In the genomic region with DNA sequence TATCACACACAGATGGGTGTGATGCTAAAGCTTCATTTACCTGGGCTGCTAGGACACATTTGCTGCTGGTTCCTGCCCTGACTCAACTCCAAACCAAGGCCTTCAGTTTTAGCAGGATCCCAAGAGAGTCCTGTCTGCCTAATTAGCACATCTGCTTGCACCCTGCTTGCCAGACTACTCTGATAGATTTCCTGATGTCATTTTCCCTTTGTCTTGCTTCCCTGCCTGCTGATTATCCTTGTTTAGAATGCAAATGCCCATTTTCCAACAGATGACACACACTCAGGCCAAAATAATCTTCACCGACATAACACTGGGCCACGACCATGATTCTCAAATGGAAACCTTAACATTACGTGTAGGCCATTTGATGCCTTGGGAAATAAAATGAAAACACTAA, we compare ENCODE assay signal across 18 mouse cellular contexts. TPM values are rescaled to one million over a fixed set of nuclear protein-coding genes. Genes with fewer than 3 reads are reported as not detected.
DNase-seq lines count a peak whose midpoint lies in the region; ATAC-seq and TF ChIP-seq lines count a peak whose summit lies in the region.
"Had no signal": no experiment of that assay in that cellular context is flagged by ENCODE, and none has a peak within 500 bp of the region (broad histone marks: within the 10 kb centered on the region; RNA-seq: fewer than 3 reads in every experiment).

No protein-coding gene starts in this region.

- H3K27ac ChIP-seq in heart, embryonic 13.5 days (replicated peaks): 0 out of 2 replicates have a peak overlapping the region, but pooled peaks have one; percentile 28
- no peak overlapping the region for H3K27ac ChIP-seq in heart, embryonic 11.5 days (ENCODE audit: low read depth, low read length)
- H3K27ac ChIP-seq in MEL (ENCODE audit: control insufficient read depth, low read depth, low read length): peak overlapping the region; percentile 5
- H3K27ac ChIP-seq in forebrain, embryonic 15.5 days (replicated peaks): peak overlapping the region; percentile 66
- no peak overlapping the region for H3K27ac ChIP-seq in midbrain, postnatal 0 days (ENCODE audit: low read depth, low read length)
- no peak overlapping the region for H3K27ac ChIP-seq in kidney, embryonic 14.5 days (ENCODE audit: low read depth, low read length)
- H3K27ac ChIP-seq: heart, embryonic 10.5 days; kidney, embryonic 15.5 days; layer of hippocampus, adult 2 months; stomach, embryonic 15.5 days had no signal

- no peak overlapping the region for H3K4me3 ChIP-seq in heart, embryonic 13.5 days
- H3K4me3 ChIP-seq in heart, embryonic 11.5 days (ENCODE audit: low read depth, low read length): no peak overlapping the region
- no peak overlapping the region for H3K4me3 ChIP-seq in MEL (ENCODE audit: control insufficient read depth in 1 of 2, insufficient read depth in 1 of 2, low read depth in 2 of 2, low read length in 2 of 2)
- H3K4me3 ChIP-seq in forebrain, embryonic 15.5 days: no peak overlapping the region
- no peak overlapping the region for H3K4me3 ChIP-seq in midbrain, postnatal 0 days (ENCODE audit: low read depth, low read length)
- H3K4me3 ChIP-seq in kidney, embryonic 14.5 days (ENCODE audit: low read length): no peak overlapping the region
- H3K4me3 ChIP-seq: heart, embryonic 10.5 days; kidney, embryonic 15.5 days; layer of hippocampus, adult 2 months; stomach, embryonic 15.5 days had no signal

- TF ChIP-seq CTCF in MEL (IDR thresholded peaks at IDR 0.05 in 2 of 3, conservative IDR thresholded peaks at IDR 0.05 in 1 of 3; ENCODE audit: control insufficient read depth in 1 of 3, insufficient read depth in 1 of 3, low read depth in 2 of 3, low read length in 3 of 3, poor library complexity in 1 of 3, severe bottlenecking in 1 of 3): no peak
- no peak for TF ChIP-seq CTCF in midbrain, postnatal 0 days (IDR thresholded peaks at IDR 0.05)

- no peaks in the 10 kb centered on the region for H3K27me3 ChIP-seq in heart, embryonic 13.5 days (replicated peaks)
- H3K27me3 ChIP-seq in heart, embryonic 11.5 days (ENCODE audit: control insufficient read depth, insufficient read depth, low read length): no peaks in the 10 kb centered on the region
- H3K27me3 ChIP-seq in MEL (ENCODE audit: control insufficient read depth in 1 of 2, insufficient read depth in 2 of 2, low read length in 2 of 2): peaks cover 0 to 1% of the 10 kb centered on the region in 2 experiments; a peak in 2 of 4 replicates
- H3K27me3 ChIP-seq in forebrain, embryonic 15.5 days: no peaks in the 10 kb centered on the region
- no peaks in the 10 kb centered on the region for H3K27me3 ChIP-seq in midbrain, postnatal 0 days (ENCODE audit: insufficient read depth, low read length)
- H3K27me3 ChIP-seq in kidney, embryonic 14.5 days (ENCODE audit: control insufficient read depth, insufficient read depth, low read length): no peaks in the 10 kb centered on the region
- H3K27me3 ChIP-seq: kidney, embryonic 15.5 days; stomach, embryonic 15.5 days had no signal

- 68% methylated on average over 3 of the region's 3 CpGs for WGBS in heart, embryonic 13.5 days
- 58% methylated on average over 3 of the region's 3 CpGs for WGBS in heart, embryonic 11.5 days (ENCODE audit: insufficient replicate concordance)
- 16% methylated on average over 3 of the region's 3 CpGs for WGBS in forebrain, embryonic 15.5 days
- WGBS in midbrain, postnatal 0 days: 63% methylated on average over 3 of the region's 3 CpGs
- whole genome bisulfite sequencing in kidney, embryonic 14.5 days: 83% methylated on average over 3 of the region's 3 CpGs

- no peak for TF ChIP-seq POLR2A in MEL (IDR thresholded peaks at IDR 0.05; ENCODE audit: control insufficient read depth in 1 of 2, insufficient read depth in 1 of 2, low read depth in 1 of 2, low read length in 2 of 2, poor library complexity in 1 of 2)

- no peak for ATAC-seq in heart, embryonic 13.5 days (ENCODE audit: extremely low read depth, insufficient number of reproducible peaks, low FRiP score, low TSS enrichment)
- no peak for ATAC-seq in heart, embryonic 11.5 days (replicated peaks; ENCODE audit: insufficient number of reproducible peaks, low FRiP score, low TSS enrichment)
- peak; percentile 64 for ATAC-seq in forebrain, embryonic 15.5 days (replicated peaks)
- no peak for ATAC-seq in midbrain, postnatal 0 days (ENCODE audit: low FRiP score)
- no peak for ATAC-seq in kidney, embryonic 14.5 days (ENCODE audit: low FRiP score, low TSS enrichment)

- H3K4me1 ChIP-seq in heart, embryonic 13.5 days: 0 out of 2 replicates have a peak, but pooled peaks cover 9% of the 10 kb centered on the region
- H3K4me1 ChIP-seq in heart, embryonic 11.5 days (ENCODE audit: control insufficient read depth, insufficient read depth, low read length): no peaks in the 10 kb centered on the region
- H3K4me1 ChIP-seq in MEL (ENCODE audit: control insufficient read depth in 1 of 2, insufficient read depth in 2 of 2, low read length in 2 of 2): peaks cover 3 to 26% of the 10 kb centered on the region in 2 experiments
- peaks cover 18% of the 10 kb centered on the region for H3K4me1 ChIP-seq in forebrain, embryonic 15.5 days
- H3K4me1 ChIP-seq in midbrain, postnatal 0 days (ENCODE audit: insufficient read depth, low read length): no peaks in the 10 kb centered on the region
- H3K4me1 ChIP-seq in kidney, embryonic 14.5 days (ENCODE audit: control insufficient read depth, insufficient read depth, low read length): no peaks in the 10 kb centered on the region
- H3K4me1 ChIP-seq: heart, embryonic 10.5 days; stomach, embryonic 15.5 days had no signal

- no peak for TF ChIP-seq RAD21 in MEL (IDR thresholded peaks at IDR 0.05; ENCODE audit: low read depth, low read length)

- no peaks in the 10 kb centered on the region for H3K9me3 ChIP-seq in heart, embryonic 13.5 days
- no peaks in the 10 kb centered on the region for H3K9me3 ChIP-seq in heart, embryonic 11.5 days (replicated peaks; ENCODE audit: control insufficient read depth, low read length)
- no peaks in the 10 kb centered on the region for H3K9me3 ChIP-seq in MEL (replicated peaks; ENCODE audit: insufficient read depth, low read length)
- H3K9me3 ChIP-seq in forebrain, embryonic 15.5 days: no peaks in the 10 kb centered on the region
- no peaks in the 10 kb centered on the region for H3K9me3 ChIP-seq in midbrain, postnatal 0 days (ENCODE audit: low read length)
- no peaks in the 10 kb centered on the region for H3K9me3 ChIP-seq in kidney, embryonic 14.5 days (ENCODE audit: control insufficient read depth, low read length)
- H3K9me3 ChIP-seq: heart, embryonic 10.5 days; kidney, embryonic 15.5 days; stomach, embryonic 15.5 days had no signal

- no peak for DNase-seq in MEL (ENCODE audit: low read depth, low spot score)
- peak; percentile 47 for DNase-seq in midbrain, postnatal 0 days (ENCODE audit: low spot score)
- DNase-seq in testis, postnatal 14 days (ENCODE audit: low spot score): no peak
- DNase-seq in urinary bladder, postnatal 36 days (ENCODE audit: low spot score in 2 of 2): no peak
- DNase-seq: adrenal gland, postnatal 10 days; cerebellum, postnatal 14 days; gastrocnemius, postnatal 10 days; lung, postnatal 14 days; right cerebral cortex, postnatal 4 days; thymus, postnatal 14 days had no signal

- no peak for TF ChIP-seq EP300 in MEL (IDR thresholded peaks at IDR 0.05; ENCODE audit: low read depth in 1 of 2, low read length in 2 of 2)

- H3K4me2 ChIP-seq in heart, embryonic 13.5 days: no peak overlapping the region
- no peak overlapping the region for H3K4me2 ChIP-seq in heart, embryonic 11.5 days
- H3K4me2 ChIP-seq in forebrain, embryonic 15.5 days (replicated peaks): no peak overlapping the region
- H3K4me2 ChIP-seq in midbrain, postnatal 0 days (ENCODE audit: low read depth, low read length, poor library complexity, severe bottlenecking): no peak overlapping the region
- H3K4me2 ChIP-seq in kidney, embryonic 14.5 days (replicated peaks; ENCODE audit: low read depth, low read length): no peak overlapping the region
- H3K4me2 ChIP-seq: kidney, embryonic 15.5 days; stomach, embryonic 15.5 days had no signal

- H3K9ac ChIP-seq in heart, embryonic 13.5 days: no peak overlapping the region
- H3K9ac ChIP-seq in heart, embryonic 11.5 days (ENCODE audit: low read depth, low read length): no peak overlapping the region
- H3K9ac ChIP-seq in MEL (ENCODE audit: control insufficient read depth, low read depth, low read length, poor library complexity, severe bottlenecking): no peak overlapping the region
- no peak overlapping the region for H3K9ac ChIP-seq in forebrain, embryonic 15.5 days (replicated peaks)
- H3K9ac ChIP-seq in midbrain, postnatal 0 days (replicated peaks; ENCODE audit: low read length, poor library complexity, severe bottlenecking): no peak overlapping the region
- no peak overlapping the region for H3K9ac ChIP-seq in kidney, embryonic 14.5 days (ENCODE audit: low read depth, low read length)
- H3K9ac ChIP-seq: kidney, embryonic 15.5 days; stomach, embryonic 15.5 days had no signal

- H3K36me3 ChIP-seq in heart, embryonic 13.5 days: no peaks in the 10 kb centered on the region
- no peaks in the 10 kb centered on the region for H3K36me3 ChIP-seq in heart, embryonic 11.5 days (ENCODE audit: control insufficient read depth, insufficient read depth, low read length)
- peaks cover 0 to 23% of the 10 kb centered on the region in 2 experiments; a peak in 2 of 4 replicates for H3K36me3 ChIP-seq in MEL (ENCODE audit: control insufficient read depth in 1 of 2, insufficient read depth in 2 of 2, low read length in 2 of 2)
- no peaks in the 10 kb centered on the region for H3K36me3 ChIP-seq in forebrain, embryonic 15.5 days
- no peaks in the 10 kb centered on the region for H3K36me3 ChIP-seq in midbrain, postnatal 0 days (ENCODE audit: insufficient read depth, low read length)
- no peaks in the 10 kb centered on the region for H3K36me3 ChIP-seq in kidney, embryonic 14.5 days (ENCODE audit: control insufficient read depth, insufficient read depth, low read length)
- H3K36me3 ChIP-seq: heart, embryonic 10.5 days; kidney, embryonic 15.5 days; stomach, embryonic 15.5 days had no signal

- no peaks in the 10 kb centered on the region for H3K79me2 ChIP-seq in MEL (ENCODE audit: control insufficient read depth, insufficient read depth, low read length, poor library complexity)

TF ChIP-seq in MEL, 35 proteins besides CTCF, POLR2A, EP300 and RAD21 (continues in another document):
- TF ChIP-seq CHD2 (IDR thresholded peaks at IDR 0.05; ENCODE audit: low read length) (no peak), JUND (IDR thresholded peaks at IDR 0.05; ENCODE audit: low read depth, low read length) (no peak)

RNA-seq across cellular contexts. Expression of a gene that starts 41.4 kb away (rescaled TPM):
- 31.0 and 31.3 TPM in 2 replicates for polyA plus RNA-seq in heart, embryonic 13.5 days (2015; fragmentation: Nextera tagmentation; extraction: Ambion mirVana)
- 37.7 and 42.3 TPM in 2 replicates for polyA plus RNA-seq in heart, embryonic 11.5 days (2014; fragmentation: Nextera tagmentation; extraction: Ambion mirVana)
- total RNA-seq in MEL (2012; rRNA removed): 56.2 and 58.3 TPM in 2 replicates
- polyA plus RNA-seq in MEL (2012; ENCODE audit: insufficient read depth in 1 of 2, insufficient read length in 2 of 2, low read depth in 1 of 2, low replicate concordance in 2 of 2, missing spikeins in 1 of 2): 10 to 100 TPM in 1 of 2 experiments, not detected in 1; 57.4 TPM
- polyA plus RNA-seq in forebrain, embryonic 15.5 days (2015; fragmentation: Nextera tagmentation; extraction: Ambion mirVana): 36.3 and 36.6 TPM in 2 replicates
- total RNA-seq in midbrain, postnatal 0 days (2014; rRNA removed): 41.7 and 48.6 TPM in 2 replicates
- polyA plus RNA-seq in midbrain, postnatal 0 days (2015; fragmentation: Nextera tagmentation; extraction: Ambion mirVana): 21.7 and 22.3 TPM in 2 replicates
- polyA plus RNA-seq in kidney, embryonic 14.5 days (2014; fragmentation: Nextera tagmentation; extraction: Ambion mirVana): 33.9 and 65.9 TPM in 2 replicates

Comparison
In these comparisons a context has a peak if more than half of its experiments do, and no peak if none do; other contexts are left out.
1. H3K27ac ChIP-seq: peak in heart, embryonic 13.5 days (single experiment), MEL (single experiment) and forebrain, embryonic 15.5 days (single experiment); none in heart, embryonic 11.5 days (single experiment), midbrain, postnatal 0 days (single experiment) and kidney, embryonic 14.5 days (single experiment).